Mouse (Mus musculus) retina, postnatal 1 day (tissue): ENCODE measurements around the gene Gm20894.
"Not testable (repeated sequence)": the region's sequence is repeated elsewhere in the genome, so short reads cannot be mapped to it uniquely, and the experiment has no call there.

Experiments used
- DNase-seq: peaks from one replicate; pipeline ENCODE4 v3.0.0-alpha.2; 2012

The Gm20894 gene

DNA sequence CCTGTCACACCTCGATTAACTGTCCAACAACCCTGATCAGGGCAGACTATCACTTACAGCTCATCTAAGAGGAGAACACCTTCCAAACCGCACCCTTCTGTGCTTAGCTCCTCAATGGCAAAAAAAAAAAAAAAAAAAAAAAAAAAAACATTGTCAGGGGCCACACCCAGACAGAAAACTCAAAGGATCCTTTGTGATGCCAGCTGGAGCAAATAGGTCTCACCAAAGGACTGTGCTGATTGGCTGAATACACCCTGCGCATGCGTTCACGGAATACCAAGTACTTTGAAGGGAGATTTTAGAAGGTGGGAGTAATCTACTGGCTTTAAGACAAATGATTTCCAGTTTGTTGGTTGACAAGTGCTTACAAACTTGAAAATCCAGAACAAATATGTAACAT is at the start of gene Gm20894:
Gm20894 (minus strand) TSS at position 101 of the 400 bp plus-strand sequence.
- not testable (repeated sequence) for DNase-seq
